Mouse (Mus musculus): ENCODE results near the gene Gabarapl1. TPM values are rescaled to one million over a fixed set of nuclear protein-coding genes. Genes with fewer than 3 reads are reported as not detected.

The Gabarapl1 gene
- total and polyA plus RNA-seq, 3 experiments: 43.9 to 102 (median 80.8) TPM

GRCm38 (mm10) chr6:129534627-129535190 lies 1.7 kb downstream of the Gabarapl1 start:
- peaks cover 26 to 46% of the 10 kb centered on the region in 2 experiments for H3K36me3 ChIP-seq (replicated peaks in 1 of 2; ENCODE audit: control insufficient read depth in 1 of 2, insufficient read depth in 1 of 2, low read length in 1 of 2)
- peak overlapping the region in 1 of 3 experiments; percentile 90 for H3K4me3 ChIP-seq (replicated peaks in 1 of 3; ENCODE audit: low read depth in 2 of 3, low read length in 2 of 3, poor library complexity in 1 of 3)
- H3K9ac ChIP-seq (ENCODE audit: insufficient read depth, low read depth): 0 out of 2 replicates have a peak overlapping the region, but pooled peaks have one; percentile 1
- in situ Hi-C loops (cut with MboI; ENCODE audit: low pct_ligation_motif_present, low pct_unique_long_range_greater_than_20kb, low sequenced_read_pairs) (loop anchor here (25.0 kb wide), 1 partner anchor 272 kb away; no protein-coding TSS in a partner anchor), dilution Hi-C loops (cut with MboI; ENCODE audit: extremely low pct_ligation_motif_present, extremely low pct_unique_long_range_greater_than_20kb, low sequenced_read_pairs) (no loop called here)
- TF ChIP-seq PAX5 (IDR thresholded peaks at IDR 0.05; ENCODE audit: low read length) (no peak), KAT2A (IDR thresholded peaks at IDR 0.05; ENCODE audit: insufficient replicate concordance, low read length) (no peak), SIN3A (IDR thresholded peaks at IDR 0.05; ENCODE audit: low read length) (no peak), NRF1 (IDR thresholded peaks at IDR 0.05; ENCODE audit: low read depth, low read length) (no peak), BHLHE40 (IDR thresholded peaks at IDR 0.05; ENCODE audit: low read depth, low read length) (no peak), MAX (IDR thresholded peaks at IDR 0.05; ENCODE audit: low read length) (no peak), TBP (conservative IDR thresholded peaks at IDR 0.05; ENCODE audit: low read depth, low read length) (no peak), MYC (IDR thresholded peaks at IDR 0.05; ENCODE audit: low read depth, low read length) (no peak), RAD21 (IDR thresholded peaks at IDR 0.05; ENCODE audit: low read depth, low read length) (no peak), MAZ (IDR thresholded peaks at IDR 0.05; ENCODE audit: low read depth, low read length) (no peak), USF2 (conservative IDR thresholded peaks at IDR 0.05; ENCODE audit: low read depth, low read length) (no peak), UBTF (IDR thresholded peaks at IDR 0.05; ENCODE audit: low read depth, low read length) (no peak), NELFE (IDR thresholded peaks at IDR 0.05; ENCODE audit: low read depth, low read length) (no peak), CHD2 (IDR thresholded peaks at IDR 0.05; ENCODE audit: low read length) (no peak), GABPA (IDR thresholded peaks at IDR 0.05; ENCODE audit: insufficient replicate concordance, low read depth, low read length) (no peak), RCOR1 (conservative IDR thresholded peaks at IDR 0.05; ENCODE audit: low read depth, low read length) (no peak), ZNF384 (IDR thresholded peaks at IDR 0.05; ENCODE audit: low read depth, low read length) (no peak), ZMIZ1 (IDR thresholded peaks at IDR 0.05; ENCODE audit: low read depth, low read length) (no peak), JUND (conservative IDR thresholded peaks at IDR 0.05; ENCODE audit: low read depth, low read length) (no peak)
- H3K27ac ChIP-seq (ENCODE audit: insufficient read depth, low read depth): no peak overlapping the region
- peaks cover 27% of the 10 kb centered on the region for H3K79me2 ChIP-seq (replicated peaks; ENCODE audit: control insufficient read depth, extremely low read depth, insufficient read depth, poor library complexity, severe bottlenecking)
- peaks cover 7 to 41% of the 10 kb centered on the region in 2 experiments for H3K4me1 ChIP-seq (ENCODE audit: control insufficient read depth in 1 of 2, insufficient read depth in 2 of 2)
- no peak for DNase-seq (ENCODE audit: extremely low read depth)
- H3K27me3 ChIP-seq (replicated peaks): no peaks in the 10 kb centered on the region
- peak overlapping the region; percentile 70 for H3K4me2 ChIP-seq (ENCODE audit: insufficient read depth, low read depth, poor library complexity, severe bottlenecking)
- no peaks in the 10 kb centered on the region for H3K9me3 ChIP-seq (replicated peaks; ENCODE audit: low read length)

GRCm38 (mm10) chr6:129535723-129536122 lies 2.8 kb downstream of the Gabarapl1 start:
- Histone ChIP-seq H3K4me3 (replicated peaks in 1 of 3; ENCODE audit: low read depth in 2 of 3, low read length in 2 of 3, poor library complexity in 1 of 3) (no peak overlapping the region), H3K9me3 (replicated peaks; ENCODE audit: low read length) (no peaks in the 10 kb centered on the region), H3K9ac (ENCODE audit: insufficient read depth, low read depth) (no peak overlapping the region), H3K27me3 (replicated peaks) (no peaks in the 10 kb centered on the region), H3K36me3 (replicated peaks in 1 of 2; ENCODE audit: control insufficient read depth in 1 of 2, insufficient read depth in 1 of 2, low read length in 1 of 2) (peaks cover 30 to 56% of the 10 kb centered on the region in 2 experiments), H3K27ac (ENCODE audit: insufficient read depth, low read depth) (no peak overlapping the region), H3K4me1 (ENCODE audit: control insufficient read depth in 1 of 2, insufficient read depth in 2 of 2) (peaks cover 7 to 41% of the 10 kb centered on the region in 2 experiments), H3K79me2 (replicated peaks; ENCODE audit: control insufficient read depth, extremely low read depth, insufficient read depth, poor library complexity, severe bottlenecking) (peaks cover 27% of the 10 kb centered on the region), H3K4me2 (ENCODE audit: insufficient read depth, low read depth, poor library complexity, severe bottlenecking) (no peak overlapping the region; the same call in 1 of the 2 replicates)
- no peak for DNase-seq (ENCODE audit: extremely low read depth)
- in situ Hi-C loops (cut with MboI; ENCODE audit: low pct_ligation_motif_present, low pct_unique_long_range_greater_than_20kb, low sequenced_read_pairs): loop anchor here (25.0 kb wide), 1 partner anchor 273 kb away; no protein-coding TSS in a partner anchor
- no peak for TF ChIP-seq GABPA (IDR thresholded peaks at IDR 0.05; ENCODE audit: insufficient replicate concordance, low read depth, low read length)
- TF ChIP-seq ZNF384 (IDR thresholded peaks at IDR 0.05; ENCODE audit: low read depth, low read length): no peak
- no peak for TF ChIP-seq CTCF (conservative IDR thresholded peaks at IDR 0.05 in 1 of 2, IDR thresholded peaks at IDR 0.05 in 1 of 2; ENCODE audit: low read depth in 2 of 2, low read length in 2 of 2)
- TF ChIP-seq BHLHE40 (IDR thresholded peaks at IDR 0.05; ENCODE audit: low read depth, low read length): no peak
- dilution Hi-C loops (cut with MboI; ENCODE audit: extremely low pct_ligation_motif_present, extremely low pct_unique_long_range_greater_than_20kb, low sequenced_read_pairs): no loop called here

Measured in CH12.LX (cell line).